Mouse (Mus musculus): Measurements from ENCODE around the gene Prkn.

DNA sequence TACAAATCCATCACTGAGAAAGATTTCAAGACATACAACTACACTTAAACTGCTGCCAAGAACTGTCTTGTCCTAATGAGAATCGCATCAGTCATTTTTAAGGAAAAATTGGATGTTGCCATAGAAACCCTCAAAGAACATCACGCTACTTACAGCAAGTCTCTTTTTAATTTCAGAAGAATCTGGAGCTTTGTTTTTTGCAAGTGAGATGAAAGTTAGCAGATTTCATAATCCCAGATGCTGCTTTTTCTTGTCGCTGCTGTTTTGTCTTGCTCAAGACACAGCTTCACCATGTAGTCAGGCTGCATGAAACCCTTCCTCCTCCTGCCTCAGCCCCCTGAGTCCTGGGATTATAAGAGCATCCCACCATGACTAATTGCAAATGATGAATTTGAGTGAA is 373.5 kb downstream of the Prkn start:
- no peak for TF ChIP-seq GATA1 (IDR thresholded peaks at IDR 0.05; ENCODE audit: borderline replicate concordance, low read length)
- no peak for TF ChIP-seq FLI1 (IDR thresholded peaks at IDR 0.05; ENCODE audit: low read length)
